Mouse (Mus musculus): ENCODE results near the gene Stk10.

GRCm38 (mm10) chr11:32498757-32499535, 34.2 kb upstream of the Stk10 start:
- TF ChIP-seq CTCF (IDR thresholded peaks at IDR 0.05; ENCODE audit: low read depth, low read length) (no peak), EP300 (IDR thresholded peaks at IDR 0.05; ENCODE audit: insufficient read depth, low read depth, low read length) (no peak), POLR2A (IDR thresholded peaks at IDR 0.05; ENCODE audit: insufficient read depth, low read length) (no peak)
